Mouse (Mus musculus): Measurements from ENCODE around the gene Faim2.

Gene Faim2

DNA sequence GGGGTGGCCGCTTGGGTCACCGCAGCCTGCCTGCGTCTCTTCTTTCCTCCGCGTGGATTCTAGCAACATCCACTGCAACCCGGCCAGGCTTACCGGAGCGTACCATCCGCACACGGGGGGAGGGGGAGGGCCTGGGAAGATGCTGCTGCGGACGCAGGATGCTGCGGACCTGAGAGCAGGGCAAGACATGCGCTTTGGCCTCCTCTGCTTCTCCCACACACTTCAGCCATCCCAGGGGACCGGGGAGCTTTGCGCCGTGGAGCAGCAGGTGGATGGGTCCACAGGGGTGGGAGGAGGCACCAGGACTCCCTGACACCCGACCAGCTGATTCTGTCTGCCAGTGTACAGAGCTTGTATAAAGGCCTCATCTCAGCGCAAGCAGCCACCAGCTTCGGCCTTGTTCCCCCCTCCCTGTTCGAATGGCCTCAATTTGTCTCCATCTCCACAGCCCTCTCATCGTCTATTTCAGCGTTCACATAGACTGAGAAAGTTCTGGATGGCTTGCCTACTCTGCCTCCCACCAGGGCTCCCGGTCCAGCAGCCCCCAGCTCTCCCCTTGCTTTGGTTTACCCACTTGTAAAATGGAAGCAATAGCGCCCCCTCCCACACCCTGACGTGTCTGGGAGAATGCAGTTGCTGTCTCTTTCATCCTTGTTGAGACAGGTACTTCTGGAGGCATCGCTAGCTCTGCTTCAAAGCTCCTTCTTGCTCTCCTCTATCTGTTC is at the start of gene Faim2:
TSS of gene Faim2 (minus strand) at position 537 of the 725 bp plus-strand sequence.
- peak; percentile 71 for DNase-seq (ENCODE audit: low spot score)

DNA sequence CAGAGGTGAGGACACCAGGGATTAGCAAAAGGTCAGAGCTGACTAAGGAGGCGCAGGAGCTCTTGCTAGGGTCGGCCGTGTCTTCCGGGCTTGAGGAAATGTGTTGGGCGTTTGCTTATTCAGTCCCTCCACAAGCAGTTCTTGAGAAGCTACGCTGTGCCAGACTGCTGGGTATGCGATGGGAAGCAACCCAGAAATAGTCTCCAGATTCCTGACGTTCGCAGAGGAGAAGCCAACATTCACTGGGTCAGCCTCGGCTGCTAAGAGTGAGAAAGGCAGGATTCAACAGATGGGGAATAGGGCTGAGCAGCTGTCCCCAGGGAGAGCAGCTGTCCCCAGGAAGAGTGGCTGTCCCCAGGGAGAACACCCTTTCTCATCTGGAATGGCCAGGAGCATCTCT is 41.2 kb upstream of the Faim2 start:
- DNase-seq (ENCODE audit: low spot score), result no peak

GRCm38 (mm10) chr15:99568682-99569081 is 40.7 kb upstream of the Faim2 start:
- no peak for DNase-seq (ENCODE audit: low spot score)

- no peak for DNase-seq (ENCODE audit: low spot score)
Measured at GRCm38 (mm10) chr15:99567371-99567770, 39.4 kb upstream of the Faim2 start.

DNA sequence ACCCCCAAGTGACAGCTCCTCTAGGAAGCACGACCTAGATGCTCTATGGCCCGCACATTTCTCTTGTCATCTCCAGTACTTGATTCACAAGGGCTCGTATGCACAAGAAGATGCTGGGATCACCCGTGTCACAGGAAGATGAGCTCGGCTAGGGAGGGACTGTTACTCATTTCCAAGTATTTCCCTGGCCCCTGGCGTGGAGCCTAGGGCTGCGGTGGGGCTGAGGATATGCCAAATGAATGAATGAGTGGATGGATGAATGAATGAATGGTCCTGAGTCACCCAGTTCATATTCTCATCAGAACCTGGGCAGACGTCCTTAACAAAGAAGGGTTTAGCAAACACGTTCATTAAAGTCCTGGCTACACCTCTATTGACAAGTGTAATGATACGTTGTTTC is 32.3 kb upstream of the Faim2 start:
- no peak for DNase-seq (ENCODE audit: low spot score)

- no peak for DNase-seq (ENCODE audit: low spot score)
Measured at GRCm38 (mm10) chr15:99558947-99559346, 31.0 kb upstream of the Faim2 start.

DNA sequence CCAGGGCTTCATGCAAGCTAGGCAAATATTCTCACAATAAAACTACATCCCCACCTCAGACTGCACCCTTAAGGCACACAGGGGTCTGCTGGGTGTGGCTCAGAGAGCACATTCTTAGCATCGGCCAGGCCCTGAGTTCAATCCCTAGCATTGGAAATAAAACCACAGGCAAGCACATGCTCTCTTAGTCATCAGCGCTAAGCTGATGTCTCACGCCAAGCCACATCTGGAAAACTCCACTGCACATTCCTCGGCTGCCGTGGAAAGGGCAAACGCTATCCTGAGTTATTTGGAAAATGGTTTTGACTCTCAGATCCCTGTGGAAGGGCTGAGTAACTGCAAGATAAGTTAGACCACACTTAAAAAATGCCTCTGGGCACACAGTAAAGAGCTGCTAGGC is 25.8 kb upstream of the Faim2 start:
- no peak for DNase-seq (ENCODE audit: low spot score)

- no peak for DNase-seq (ENCODE audit: low spot score)
Measured at GRCm38 (mm10) chr15:99549901-99550300, 21.9 kb upstream of the Faim2 start.

GRCm38 (mm10) chr15:99547732-99548131 is 19.8 kb upstream of the Faim2 start:
- no peak for DNase-seq (ENCODE audit: low spot score)

- DNase-seq (ENCODE audit: low spot score), result no peak
Measured at GRCm38 (mm10) chr15:99546596-99546995, 18.6 kb upstream of the Faim2 start.

DNA sequence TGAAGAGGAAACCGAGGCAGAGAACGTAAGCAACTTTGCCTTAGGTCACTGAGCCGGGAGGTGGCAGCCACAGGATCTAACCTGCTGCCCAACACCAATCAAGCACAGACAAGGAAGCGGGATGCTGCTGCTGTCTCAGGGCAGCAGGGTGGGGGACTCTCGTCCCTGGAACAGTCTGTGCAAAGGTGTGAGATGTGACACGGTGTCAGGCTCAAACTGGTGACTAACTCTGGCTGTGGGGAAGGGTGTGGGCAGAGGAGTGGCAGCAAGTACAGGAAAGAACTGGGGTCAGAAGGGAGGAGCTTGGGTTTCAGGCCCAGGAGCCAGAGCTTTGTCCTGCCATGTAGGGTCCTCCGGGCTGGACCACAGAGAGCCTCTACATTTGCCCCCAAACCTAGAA is 16.1 kb upstream of the Faim2 start:
- no peak for DNase-seq (ENCODE audit: low spot score)

DNA sequence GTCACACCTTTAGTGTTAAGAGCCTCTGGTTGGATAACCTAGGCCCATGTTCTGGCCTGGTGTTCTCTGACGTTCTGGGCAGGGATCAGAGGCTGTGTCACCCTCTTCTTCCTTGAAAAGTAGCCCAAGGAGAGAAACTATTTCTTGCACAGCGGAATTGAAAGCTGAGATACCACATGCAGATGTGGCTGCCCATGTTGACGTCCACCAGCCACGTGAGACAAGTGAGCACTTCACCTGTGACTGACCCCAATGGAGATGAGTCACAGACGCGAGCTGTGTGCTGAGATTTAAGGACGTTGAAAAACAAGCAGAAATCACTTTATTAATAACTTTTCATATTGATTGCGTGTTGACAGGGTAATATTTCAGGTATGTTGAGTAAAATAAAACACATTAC is 11.9 kb upstream of the Faim2 start:
- no peak for DNase-seq (ENCODE audit: low spot score)

DNA sequence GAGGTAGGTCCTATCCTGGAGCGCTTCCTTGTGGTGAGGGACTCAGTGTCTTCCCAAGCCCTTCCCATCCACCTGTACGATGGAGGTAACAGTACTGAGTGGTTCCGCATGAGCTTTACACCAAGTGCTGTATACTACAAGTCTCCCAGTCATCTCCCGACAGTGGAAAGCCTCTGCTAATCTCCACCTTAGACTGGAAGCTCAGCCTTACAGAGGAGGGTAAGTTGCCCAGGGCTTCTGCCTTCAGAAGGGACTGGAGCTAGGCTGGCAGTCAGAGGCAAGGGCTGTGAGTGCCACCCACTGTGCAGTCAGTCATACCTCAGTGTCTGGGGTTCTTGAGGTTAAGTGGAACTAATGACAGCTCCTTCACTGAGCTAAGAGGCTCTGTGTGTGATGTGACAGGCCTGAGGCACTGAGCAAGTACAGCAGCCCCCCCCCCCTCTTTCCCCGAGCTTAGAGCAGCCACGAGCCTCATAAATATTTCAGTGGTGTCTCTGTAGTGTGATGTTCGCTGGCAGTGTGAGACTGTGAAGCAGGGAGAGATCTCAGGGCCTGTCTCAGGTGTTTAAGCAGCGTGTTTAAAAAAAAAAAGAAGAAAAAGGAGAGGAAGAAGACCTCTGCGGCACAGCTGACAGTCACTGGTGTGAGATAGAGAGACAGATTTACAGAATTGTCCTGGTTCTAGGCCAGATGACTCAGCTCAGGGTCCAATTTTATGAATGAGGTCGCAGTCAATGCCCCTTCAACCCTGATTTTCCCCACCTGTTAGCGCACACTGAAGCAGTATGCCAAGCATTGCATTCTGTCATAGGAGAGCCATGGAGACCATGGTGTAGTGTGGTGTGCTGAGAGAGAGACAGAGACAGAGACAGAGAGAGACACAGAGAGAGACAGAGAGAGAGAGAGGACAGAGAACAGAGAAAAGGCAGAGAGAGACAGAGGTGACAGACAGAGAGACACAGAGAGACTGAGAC is 9.2 kb upstream of the Faim2 start:
- DNase-seq (ENCODE audit: low spot score), result peak; percentile 64

DNA sequence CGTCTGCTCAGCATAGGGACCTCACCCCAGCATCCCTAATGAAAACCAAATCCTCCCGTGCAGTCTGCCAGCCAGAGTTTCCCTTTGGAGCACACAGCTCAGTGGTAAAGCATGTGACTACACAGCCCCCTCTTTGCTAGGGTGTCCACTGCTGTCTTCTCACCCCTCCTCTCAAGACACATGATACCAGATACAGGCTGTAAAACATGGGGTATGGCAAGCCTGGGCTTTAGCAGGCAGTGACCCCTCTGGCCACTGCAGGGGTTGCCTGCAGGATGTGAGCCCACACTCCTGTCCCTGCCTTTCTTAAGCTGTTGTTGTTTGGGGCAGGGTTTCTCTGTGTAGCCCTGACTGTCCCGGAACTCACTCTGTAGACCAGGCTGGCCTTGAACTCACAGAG is 4.1 kb upstream of the Faim2 start:
- DNase-seq (ENCODE audit: low spot score), result no peak

DNA sequence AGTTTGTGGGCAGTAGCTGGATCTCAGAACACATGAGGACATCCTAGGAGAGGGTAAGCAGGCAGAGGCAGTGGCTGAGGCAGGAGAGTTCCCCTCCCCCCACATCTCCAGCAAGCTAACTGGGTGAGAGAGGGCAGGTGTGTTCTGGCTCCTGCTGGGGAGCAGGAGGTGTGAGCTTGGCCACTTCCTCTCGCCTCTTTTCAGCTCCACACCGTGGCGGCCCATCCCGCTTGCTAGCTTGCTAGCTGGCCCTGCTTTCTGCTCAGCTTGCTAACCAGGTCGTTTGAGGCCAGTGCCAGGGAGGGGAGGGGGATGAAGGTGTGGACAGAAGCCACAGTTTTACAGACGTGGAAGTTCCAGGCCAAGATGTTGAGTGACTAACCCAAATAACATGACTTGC is 3.2 kb upstream of the Faim2 start:
- no peak for DNase-seq (ENCODE audit: low spot score)

GRCm38 (mm10) chr15:99526681-99527080 is 1.3 kb downstream of the Faim2 start:
- DNase-seq (ENCODE audit: low spot score), result no peak

GRCm38 (mm10) chr15:99520306-99520705 is 7.7 kb downstream of the Faim2 start:
- DNase-seq (ENCODE audit: low spot score), result no peak

DNA sequence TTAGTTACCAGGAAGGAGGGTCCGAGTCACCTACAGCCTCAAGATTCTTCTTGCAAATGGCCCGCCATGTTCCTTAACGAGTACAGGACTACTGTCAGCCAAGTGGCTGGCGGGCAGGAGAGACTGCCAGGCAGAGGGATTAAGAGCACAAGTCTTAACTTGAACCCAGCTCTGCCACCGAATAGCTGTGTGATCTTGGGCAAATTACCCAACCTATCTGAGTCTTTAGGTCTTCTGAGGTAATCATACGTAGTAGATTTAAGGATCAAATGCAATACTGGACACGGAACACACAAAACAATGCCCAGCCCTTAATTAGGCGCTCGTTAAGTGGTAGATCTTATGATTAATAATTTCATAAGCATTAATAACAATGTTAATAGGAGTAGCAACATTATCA is 8.3 kb downstream of the Faim2 start:
- DNase-seq (ENCODE audit: low spot score), result no peak

DNA sequence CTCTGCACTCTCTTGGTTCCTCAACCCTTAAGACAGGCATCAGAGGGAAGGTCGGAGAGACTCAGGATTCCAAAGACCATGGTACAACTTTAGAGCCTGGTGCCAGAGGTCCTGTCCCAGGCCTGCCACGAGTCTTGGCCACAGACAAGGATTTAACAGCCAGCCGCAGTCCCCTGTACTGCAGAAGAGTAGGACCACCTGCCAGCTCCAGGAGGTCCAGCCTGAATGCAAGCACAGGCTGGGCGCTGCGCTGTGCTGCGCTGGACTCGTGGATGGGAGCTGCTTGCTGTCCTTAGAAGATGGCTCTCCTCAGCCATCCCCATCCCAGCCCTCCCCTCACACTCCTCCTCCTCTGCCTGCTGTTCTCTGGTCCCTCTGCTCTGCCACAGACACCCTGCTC is 10.2 kb downstream of the Faim2 start:
- DNase-seq (ENCODE audit: low spot score), result no peak

GRCm38 (mm10) chr15:99516715-99517114 is 11.2 kb downstream of the Faim2 start:
- DNase-seq (ENCODE audit: low spot score), result no peak

DNA sequence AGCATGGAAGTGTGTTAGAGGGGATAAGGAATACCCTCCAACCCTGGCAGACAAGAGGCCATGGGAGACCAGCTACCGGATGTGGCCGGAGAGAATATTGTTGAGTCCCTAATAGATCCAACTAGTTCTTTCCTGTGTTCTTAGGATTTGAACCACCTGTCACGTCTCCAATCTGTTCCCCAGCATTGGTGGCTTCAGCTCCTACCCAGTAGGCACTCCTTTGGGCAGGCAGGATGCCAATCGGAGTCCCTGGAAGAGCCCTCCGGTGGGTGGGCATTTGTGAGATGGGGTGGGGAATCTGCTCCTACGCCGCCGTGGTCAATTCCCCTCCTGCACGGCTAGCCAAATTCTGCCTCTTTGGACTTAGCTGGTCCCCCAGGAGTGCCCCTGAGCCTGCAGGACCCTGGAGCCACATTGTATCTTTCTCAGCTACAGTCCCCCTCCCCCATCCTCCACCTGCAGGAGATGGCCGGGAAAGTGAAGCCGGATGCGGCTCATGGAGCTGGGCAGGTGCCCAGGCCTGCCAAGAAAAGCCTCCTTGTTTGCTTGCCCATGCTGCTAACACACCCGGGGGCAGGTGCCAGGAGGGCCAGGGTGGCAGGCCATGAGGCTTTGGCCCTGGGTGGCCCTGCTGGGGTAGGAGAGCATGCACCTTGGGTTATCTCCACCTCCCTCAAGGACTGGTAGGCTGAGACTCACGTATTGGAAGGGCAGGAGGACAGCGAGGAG is 16.0 kb downstream of the Faim2 start:
- no peak for DNase-seq (ENCODE audit: low spot score)

GRCm38 (mm10) chr15:99510621-99511020 is 17.3 kb downstream of the Faim2 start:
- no peak for DNase-seq (ENCODE audit: low spot score)

GRCm38 (mm10) chr15:99509840-99510239 is 18.1 kb downstream of the Faim2 start:
- DNase-seq (ENCODE audit: low spot score), result no peak

Measured in retina, embryonic 14.5 days (tissue).